Mouse (Mus musculus): Measurements from ENCODE around the gene Hbs1l. TPM values are rescaled to one million over a fixed set of nuclear protein-coding genes. Genes with fewer than 3 reads are reported as not detected.

Hbs1l gene
- polyA plus RNA-seq, 1 experiment from 2014 or later, result 88.3 TPM

- Histone ChIP-seq H3K27ac (ENCODE audit: low read depth) (no peak overlapping the region), H3K9ac (ENCODE audit: low read length) (no peak overlapping the region), H3K4me1 (replicated peaks; ENCODE audit: control insufficient read depth, insufficient read depth, low read length) (no peaks in the 10 kb centered on the region), H3K27me3 (replicated peaks; ENCODE audit: control insufficient read depth, insufficient read depth, low read length) (no peaks in the 10 kb centered on the region), H3K36me3 (ENCODE audit: control insufficient read depth, insufficient read depth, low read length) (peaks cover 65% of the 10 kb centered on the region), H3K4me2 (ENCODE audit: low read length) (no peak overlapping the region), H3K9me3 (ENCODE audit: control insufficient read depth, low read length) (no peaks in the 10 kb centered on the region), H3K4me3 (ENCODE audit: low read depth, low read length) (no peak overlapping the region)
- WGBS, result 94% methylated on average over 8 of the region's 8 CpGs
- no peak for DNase-seq (ENCODE audit: low spot score)
- ATAC-seq (replicated peaks; ENCODE audit: low FRiP score, low TSS enrichment, low read depth), result no peak
Observed at GRCm38 (mm10) chr10:21357986-21358385, 62.2 kb downstream of the Hbs1l start.

- H3K4me2 ChIP-seq (ENCODE audit: low read length), result no peak overlapping the region
- no peaks in the 10 kb centered on the region for H3K4me1 ChIP-seq (replicated peaks; ENCODE audit: control insufficient read depth, insufficient read depth, low read length)
- ATAC-seq (replicated peaks; ENCODE audit: low FRiP score, low TSS enrichment, low read depth) (no peak), DNase-seq (ENCODE audit: low spot score) (no peak)
- no peak overlapping the region for H3K27ac ChIP-seq (ENCODE audit: low read depth)
- no peak overlapping the region for H3K9ac ChIP-seq (ENCODE audit: low read length)
- peaks cover 58% of the 10 kb centered on the region for H3K36me3 ChIP-seq (ENCODE audit: control insufficient read depth, insufficient read depth, low read length)
- H3K9me3 ChIP-seq (ENCODE audit: control insufficient read depth, low read length), result no peaks in the 10 kb centered on the region
- WGBS, result 88% methylated on average over 4 of the region's 4 CpGs
- no peak overlapping the region for H3K4me3 ChIP-seq (ENCODE audit: low read depth, low read length)
- no peaks in the 10 kb centered on the region for H3K27me3 ChIP-seq (replicated peaks; ENCODE audit: control insufficient read depth, insufficient read depth, low read length)
Observed at GRCm38 (mm10) chr10:21359086-21359485, 63.3 kb downstream of the Hbs1l start.

GRCm38 (mm10) chr10:21361871-21362270 is 66.1 kb downstream of the Hbs1l start:
- WGBS, result 83% methylated on average over 7 of the region's 7 CpGs
- H3K4me2 ChIP-seq (ENCODE audit: low read length), result no peak overlapping the region
- no peaks in the 10 kb centered on the region for H3K9me3 ChIP-seq (ENCODE audit: control insufficient read depth, low read length)
- ATAC-seq (replicated peaks; ENCODE audit: low FRiP score, low TSS enrichment, low read depth) (no peak), DNase-seq (ENCODE audit: low spot score) (no peak)
- H3K9ac ChIP-seq (ENCODE audit: low read length), result no peak overlapping the region
- H3K4me3 ChIP-seq (ENCODE audit: low read depth, low read length), result no peak overlapping the region
- H3K4me1 ChIP-seq (replicated peaks; ENCODE audit: control insufficient read depth, insufficient read depth, low read length), result no peaks in the 10 kb centered on the region
- H3K36me3 ChIP-seq (ENCODE audit: control insufficient read depth, insufficient read depth, low read length), result peaks cover 51% of the 10 kb centered on the region
- H3K27me3 ChIP-seq (replicated peaks; ENCODE audit: control insufficient read depth, insufficient read depth, low read length), result no peaks in the 10 kb centered on the region
- H3K27ac ChIP-seq (ENCODE audit: low read depth), result no peak overlapping the region

GRCm38 (mm10) chr10:21363297-21363696 is 67.5 kb downstream of the Hbs1l start:
- no peak overlapping the region for H3K4me2 ChIP-seq (ENCODE audit: low read length)
- no peak for ATAC-seq (replicated peaks; ENCODE audit: low FRiP score, low TSS enrichment, low read depth)
- no peak overlapping the region for H3K27ac ChIP-seq (ENCODE audit: low read depth)
- no peaks in the 10 kb centered on the region for H3K9me3 ChIP-seq (ENCODE audit: control insufficient read depth, low read length)
- H3K4me1 ChIP-seq (replicated peaks; ENCODE audit: control insufficient read depth, insufficient read depth, low read length), result no peaks in the 10 kb centered on the region
- no peak for DNase-seq (ENCODE audit: low spot score)
- 89% methylated on average over 4 of the region's 4 CpGs for WGBS
- no peak overlapping the region for H3K4me3 ChIP-seq (ENCODE audit: low read depth, low read length)
- peaks cover 57% of the 10 kb centered on the region for H3K36me3 ChIP-seq (ENCODE audit: control insufficient read depth, insufficient read depth, low read length)
- H3K9ac ChIP-seq (ENCODE audit: low read length), result no peak overlapping the region
- H3K27me3 ChIP-seq (replicated peaks; ENCODE audit: control insufficient read depth, insufficient read depth, low read length), result no peaks in the 10 kb centered on the region

GRCm38 (mm10) chr10:21364946-21365345 is 69.2 kb downstream of the Hbs1l start:
- Histone ChIP-seq H3K9ac (ENCODE audit: low read length) (no peak overlapping the region), H3K27me3 (replicated peaks; ENCODE audit: control insufficient read depth, insufficient read depth, low read length) (no peaks in the 10 kb centered on the region), H3K36me3 (ENCODE audit: control insufficient read depth, insufficient read depth, low read length) (peaks cover 62% of the 10 kb centered on the region), H3K4me3 (ENCODE audit: low read depth, low read length) (no peak overlapping the region), H3K27ac (ENCODE audit: low read depth) (no peak overlapping the region), H3K4me2 (ENCODE audit: low read length) (no peak overlapping the region), H3K9me3 (ENCODE audit: control insufficient read depth, low read length) (no peaks in the 10 kb centered on the region), H3K4me1 (replicated peaks; ENCODE audit: control insufficient read depth, insufficient read depth, low read length) (no peaks in the 10 kb centered on the region)
- ATAC-seq (replicated peaks; ENCODE audit: low FRiP score, low TSS enrichment, low read depth), result no peak
- 95% methylated on average over 7 of the region's 7 CpGs for WGBS
- no peak for DNase-seq (ENCODE audit: low spot score)

- peaks cover 56% of the 10 kb centered on the region for H3K36me3 ChIP-seq (ENCODE audit: control insufficient read depth, insufficient read depth, low read length)
- H3K4me1 ChIP-seq (replicated peaks; ENCODE audit: control insufficient read depth, insufficient read depth, low read length), result no peaks in the 10 kb centered on the region
- no peaks in the 10 kb centered on the region for H3K9me3 ChIP-seq (ENCODE audit: control insufficient read depth, low read length)
- H3K9ac ChIP-seq (ENCODE audit: low read length), result no peak overlapping the region
- no peak overlapping the region for H3K27ac ChIP-seq (ENCODE audit: low read depth)
- DNase-seq (ENCODE audit: low spot score), result no peak
- no peak for ATAC-seq (replicated peaks; ENCODE audit: low FRiP score, low TSS enrichment, low read depth)
- H3K27me3 ChIP-seq (replicated peaks; ENCODE audit: control insufficient read depth, insufficient read depth, low read length), result no peaks in the 10 kb centered on the region
- H3K4me3 ChIP-seq (ENCODE audit: low read depth, low read length), result no peak overlapping the region
- no peak overlapping the region for H3K4me2 ChIP-seq (ENCODE audit: low read length)
- 88% methylated on average over 4 of the region's 4 CpGs for WGBS
Observed at GRCm38 (mm10) chr10:21365897-21366296, 70.1 kb downstream of the Hbs1l start.

GRCm38 (mm10) chr10:21366471-21366870 is 70.7 kb downstream of the Hbs1l start:
- Histone ChIP-seq H3K27me3 (replicated peaks; ENCODE audit: control insufficient read depth, insufficient read depth, low read length) (no peaks in the 10 kb centered on the region), H3K36me3 (ENCODE audit: control insufficient read depth, insufficient read depth, low read length) (peaks cover 56% of the 10 kb centered on the region), H3K9ac (ENCODE audit: low read length) (no peak overlapping the region), H3K4me2 (ENCODE audit: low read length) (no peak overlapping the region), H3K4me3 (ENCODE audit: low read depth, low read length) (no peak overlapping the region), H3K9me3 (ENCODE audit: control insufficient read depth, low read length) (no peaks in the 10 kb centered on the region), H3K27ac (ENCODE audit: low read depth) (no peak overlapping the region), H3K4me1 (replicated peaks; ENCODE audit: control insufficient read depth, insufficient read depth, low read length) (no peaks in the 10 kb centered on the region)
- ATAC-seq (replicated peaks; ENCODE audit: low FRiP score, low TSS enrichment, low read depth), result no peak
- WGBS, result 67% methylated on average over 3 of the region's 3 CpGs
- no peak for DNase-seq (ENCODE audit: low spot score)

GRCm38 (mm10) chr10:21367481-21367880 is 71.7 kb downstream of the Hbs1l start:
- ATAC-seq (replicated peaks; ENCODE audit: low FRiP score, low TSS enrichment, low read depth) (no peak), DNase-seq (ENCODE audit: low spot score) (no peak)
- no peak overlapping the region for H3K4me3 ChIP-seq (ENCODE audit: low read depth, low read length)
- H3K27ac ChIP-seq (ENCODE audit: low read depth), result no peak overlapping the region
- no peak overlapping the region for H3K4me2 ChIP-seq (ENCODE audit: low read length)
- 92% methylated on average over 9 of the region's 9 CpGs for WGBS
- H3K36me3 ChIP-seq (ENCODE audit: control insufficient read depth, insufficient read depth, low read length), result peaks cover 50% of the 10 kb centered on the region
- H3K27me3 ChIP-seq (replicated peaks; ENCODE audit: control insufficient read depth, insufficient read depth, low read length), result no peaks in the 10 kb centered on the region
- no peaks in the 10 kb centered on the region for H3K4me1 ChIP-seq (replicated peaks; ENCODE audit: control insufficient read depth, insufficient read depth, low read length)
- H3K9ac ChIP-seq (ENCODE audit: low read length), result no peak overlapping the region
- no peaks in the 10 kb centered on the region for H3K9me3 ChIP-seq (ENCODE audit: control insufficient read depth, low read length)

GRCm38 (mm10) chr10:21369586-21369985 is 73.8 kb downstream of the Hbs1l start:
- H3K4me2 ChIP-seq (ENCODE audit: low read length), result no peak overlapping the region
- peaks cover 40% of the 10 kb centered on the region for H3K36me3 ChIP-seq (ENCODE audit: control insufficient read depth, insufficient read depth, low read length)
- H3K4me1 ChIP-seq (replicated peaks; ENCODE audit: control insufficient read depth, insufficient read depth, low read length), result no peaks in the 10 kb centered on the region
- no peak overlapping the region for H3K9ac ChIP-seq (ENCODE audit: low read length)
- no peaks in the 10 kb centered on the region for H3K27me3 ChIP-seq (replicated peaks; ENCODE audit: control insufficient read depth, insufficient read depth, low read length)
- DNase-seq (ENCODE audit: low spot score), result no peak
- no peaks in the 10 kb centered on the region for H3K9me3 ChIP-seq (ENCODE audit: control insufficient read depth, low read length)
- no peak overlapping the region for H3K27ac ChIP-seq (ENCODE audit: low read depth)
- no peak for ATAC-seq (replicated peaks; ENCODE audit: low FRiP score, low TSS enrichment, low read depth)
- 86% methylated on average over 2 of the region's 2 CpGs for WGBS
- H3K4me3 ChIP-seq (ENCODE audit: low read depth, low read length), result no peak overlapping the region
